Mouse (Mus musculus): ENCODE measurements at regions not wholly inside any gene's neighbourhood (a gene's known extent, or its start where the extent isn't known, plus 50 kb on each side); places are given as distances from the start of the nearest gene placed in this dataset.

DNA sequence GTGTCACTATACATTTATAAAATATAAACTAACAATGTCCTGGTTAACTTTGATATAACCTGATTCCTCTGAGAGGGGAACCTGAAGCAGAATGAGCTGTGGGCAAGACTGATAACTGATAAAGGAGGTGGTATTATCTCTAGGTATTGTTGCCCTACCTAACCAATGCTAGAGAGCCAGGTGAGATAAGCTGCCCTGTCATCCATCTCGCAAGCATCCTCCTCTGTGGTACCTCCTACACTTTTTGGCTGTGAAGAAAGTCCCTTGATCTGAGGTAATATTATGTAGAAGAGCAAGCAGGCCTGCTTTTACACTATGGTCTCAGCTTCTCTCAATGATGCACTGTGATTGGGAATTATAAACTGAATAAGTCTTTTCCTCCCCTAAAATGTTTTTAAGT is 87.2 kb upstream of the Tent5a start:
- TF ChIP-seq POLR2A (IDR thresholded peaks at IDR 0.05; ENCODE audit: low read depth, low read length) (no peak), CTCF (IDR thresholded peaks at IDR 0.05; ENCODE audit: borderline replicate concordance, insufficient read depth, low read length) (no peak)

Data from embryonic fibroblast, embryonic 13.5 days (primary cell).